Mouse (Mus musculus) forebrain, embryonic 14.5 days (tissue): ENCODE data around the gene Gngt1. TPM values are rescaled to one million over a fixed set of nuclear protein-coding genes. Genes with fewer than 3 reads are reported as not detected.

Experiments used
- polyA plus RNA-seq: library from polyadenylated mRNA; unstranded; fragments of >200 nt; fragmentation: Nextera tagmentation; extraction: Ambion mirVana; gene quantifications from 2 replicates; pipeline ENCODE4 v1.2.1, GENCODE M21; 2014

Gene Gngt1
- polyA plus RNA-seq, 1 experiment from 2014 or later = not detected

Other genes with a start within 250 kb of the Gngt1 start
- 3.9 and 4.2 TPM in 2 replicates for gene Calcr, start 229.1 kb upstream of the Gngt1 start, polyA plus RNA-seq
- 0.39 and 0.42 TPM in 2 replicates for gene Tfpi2, start 4.9 kb upstream of the Gngt1 start, polyA plus RNA-seq
- gene Gng11, start 10.1 kb downstream of the Gngt1 start, polyA plus RNA-seq = 24.0 TPM in 2 replicates
- 38.0 and 40.3 TPM in 2 replicates for gene Bet1, start 93.2 kb downstream of the Gngt1 start, polyA plus RNA-seq